Mouse (Mus musculus): Measurements from ENCODE around the gene Gm20458.

DNA sequence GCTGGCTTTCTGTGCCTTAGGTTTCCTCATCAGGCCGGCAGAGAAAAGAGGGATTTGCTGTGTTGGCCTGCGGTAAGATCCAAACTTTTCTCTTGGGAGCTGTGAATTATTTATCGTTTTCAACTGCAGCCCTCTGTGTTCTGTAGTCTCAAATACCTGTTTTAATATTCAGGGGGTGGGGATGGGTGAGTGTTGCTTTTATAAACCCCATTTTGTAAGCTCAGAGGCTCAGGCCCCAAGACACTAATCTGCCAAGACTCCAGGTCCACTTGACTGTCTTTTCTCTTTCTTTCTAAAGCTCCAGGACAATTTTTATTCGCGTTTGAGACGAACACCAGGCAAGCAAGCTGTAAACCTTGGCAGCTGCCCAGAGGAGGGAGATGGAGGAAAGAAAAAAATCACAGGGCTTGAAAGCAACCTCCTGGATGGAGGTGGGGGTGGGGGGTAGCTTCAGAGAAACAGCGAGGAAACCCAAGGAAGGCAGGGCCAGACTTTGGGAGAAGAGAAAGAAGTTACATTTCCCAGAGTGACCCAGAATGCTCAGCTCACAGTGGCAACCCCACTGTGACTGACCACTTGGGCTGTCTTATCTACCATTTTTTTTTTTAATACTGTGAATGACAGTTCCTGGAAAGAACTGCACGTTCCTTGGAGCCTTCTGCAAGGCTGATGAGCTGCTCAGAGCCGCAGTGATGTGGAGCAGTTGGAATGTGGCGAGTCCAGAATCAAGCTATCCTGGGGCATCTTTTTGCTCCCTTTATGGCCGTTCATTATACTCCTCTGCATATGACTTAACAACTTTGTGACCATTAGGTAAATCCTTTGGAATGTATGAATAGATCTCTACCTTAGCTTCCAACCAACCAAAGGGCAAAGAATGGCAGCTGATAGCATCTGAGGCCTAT lies 57.8 kb downstream of the Gm20458 start:
- no peak for TF ChIP-seq POLR2A (IDR thresholded peaks at IDR 0.05; ENCODE audit: control insufficient read depth, extremely low read depth, insufficient read depth, low read length, poor library complexity)
- no peak for TF ChIP-seq CTCF (IDR thresholded peaks at IDR 0.05; ENCODE audit: borderline replicate concordance, control insufficient read depth, extremely low read depth, insufficient read depth, low read length, poor library complexity)

Data from thymus, adult 2 months (tissue).